Mouse (Mus musculus): ENCODE measurements around the gene Timm22. TPM values are rescaled to one million over a fixed set of nuclear protein-coding genes. Genes with fewer than 3 reads are reported as not detected.

Gene Timm22
- polyA plus RNA-seq, 1 experiment, result 7.5 TPM

- DNase-seq (ENCODE audit: low read depth in 1 of 2, low spot score in 2 of 2), result no peak
- Histone ChIP-seq H3K4me1 (ENCODE audit: control insufficient read depth, insufficient read depth, insufficient read length) (no peaks in the 10 kb centered on the region), H3K4me3 (ENCODE audit: extremely low read depth, insufficient read depth, insufficient read length) (no peak overlapping the region), H3K36me3 (ENCODE audit: control insufficient read depth, insufficient read depth, low read length) (peaks cover 1% of the 10 kb centered on the region; the same call in 1 of the 2 replicates), H3K27me3 (ENCODE audit: control insufficient read depth, insufficient read depth, low read length) (no peaks in the 10 kb centered on the region), H3K27ac (ENCODE audit: insufficient read depth, low read length) (no peak overlapping the region)
- WGBS, result 82% methylated on average over 8 of the region's 8 CpGs
- no peak for TF ChIP-seq POLR2A (IDR thresholded peaks at IDR 0.05; ENCODE audit: low read depth, low read length)
- TF ChIP-seq CTCF (IDR thresholded peaks at IDR 0.05; ENCODE audit: extremely low read depth, insufficient read depth, insufficient read length, insufficient replicate concordance), result no peak
Measured at GRCm38 (mm10) chr11:76445459-76445858, 38.7 kb downstream of the Timm22 start.

GRCm38 (mm10) chr11:76446251-76446650 is 39.5 kb downstream of the Timm22 start:
- H3K27ac ChIP-seq (ENCODE audit: insufficient read depth, low read length), result no peak overlapping the region
- peaks cover 1% of the 10 kb centered on the region; the same call in 1 of the 2 replicates for H3K36me3 ChIP-seq (ENCODE audit: control insufficient read depth, insufficient read depth, low read length)
- H3K27me3 ChIP-seq (ENCODE audit: control insufficient read depth, insufficient read depth, low read length), result no peaks in the 10 kb centered on the region
- no peaks in the 10 kb centered on the region for H3K4me1 ChIP-seq (ENCODE audit: control insufficient read depth, insufficient read depth, insufficient read length)
- 52% methylated on average over 10 of the region's 10 CpGs for WGBS
- TF ChIP-seq POLR2A (IDR thresholded peaks at IDR 0.05; ENCODE audit: low read depth, low read length), result no peak
- no peak for TF ChIP-seq CTCF (IDR thresholded peaks at IDR 0.05; ENCODE audit: extremely low read depth, insufficient read depth, insufficient read length, insufficient replicate concordance)
- DNase-seq (ENCODE audit: low read depth in 1 of 2, low spot score in 2 of 2), result no peak
- no peak overlapping the region for H3K4me3 ChIP-seq (ENCODE audit: extremely low read depth, insufficient read depth, insufficient read length)

GRCm38 (mm10) chr11:76449520-76450201 is 42.9 kb downstream of the Timm22 start:
- TF ChIP-seq CTCF (IDR thresholded peaks at IDR 0.05; ENCODE audit: extremely low read depth, insufficient read depth, insufficient read length, insufficient replicate concordance) (no peak), POLR2A (IDR thresholded peaks at IDR 0.05; ENCODE audit: low read depth, low read length) (no peak)

GRCm38 (mm10) chr11:76450202-76450561 is 43.4 kb downstream of the Timm22 start:
- Histone ChIP-seq H3K27me3 (ENCODE audit: control insufficient read depth, insufficient read depth, low read length) (no peaks in the 10 kb centered on the region), H3K4me3 (ENCODE audit: extremely low read depth, insufficient read depth, insufficient read length) (no peak overlapping the region), H3K36me3 (ENCODE audit: control insufficient read depth, insufficient read depth, low read length) (peaks cover 6% of the 10 kb centered on the region; the same call in 1 of the 2 replicates), H3K27ac (ENCODE audit: insufficient read depth, low read length) (no peak overlapping the region), H3K4me1 (ENCODE audit: control insufficient read depth, insufficient read depth, insufficient read length) (no peaks in the 10 kb centered on the region)
- no peak for DNase-seq (ENCODE audit: low read depth in 1 of 2, low spot score in 2 of 2)
- 81% methylated on average over 3 of the region's 3 CpGs for WGBS
- no peak for TF ChIP-seq CTCF (IDR thresholded peaks at IDR 0.05; ENCODE audit: extremely low read depth, insufficient read depth, insufficient read length, insufficient replicate concordance)
- no peak for TF ChIP-seq POLR2A (IDR thresholded peaks at IDR 0.05; ENCODE audit: low read depth, low read length)

More at GRCm38 (mm10) chr11:76449520-76450201, 42.9 kb downstream of the Timm22 start:
- H3K36me3 ChIP-seq (ENCODE audit: control insufficient read depth, insufficient read depth, low read length), result peaks cover 6% of the 10 kb centered on the region; the same call in 1 of the 2 replicates
- no peaks in the 10 kb centered on the region for H3K27me3 ChIP-seq (ENCODE audit: control insufficient read depth, insufficient read depth, low read length)
- no peak overlapping the region for H3K27ac ChIP-seq (ENCODE audit: insufficient read depth, low read length)
- no peak for DNase-seq (ENCODE audit: low read depth in 1 of 2, low spot score in 2 of 2)
- no peaks in the 10 kb centered on the region for H3K4me1 ChIP-seq (ENCODE audit: control insufficient read depth, insufficient read depth, insufficient read length)
- 87% methylated on average over 15 of the region's 15 CpGs for WGBS
- H3K4me3 ChIP-seq (ENCODE audit: extremely low read depth, insufficient read depth, insufficient read length), result no peak overlapping the region

DNA sequence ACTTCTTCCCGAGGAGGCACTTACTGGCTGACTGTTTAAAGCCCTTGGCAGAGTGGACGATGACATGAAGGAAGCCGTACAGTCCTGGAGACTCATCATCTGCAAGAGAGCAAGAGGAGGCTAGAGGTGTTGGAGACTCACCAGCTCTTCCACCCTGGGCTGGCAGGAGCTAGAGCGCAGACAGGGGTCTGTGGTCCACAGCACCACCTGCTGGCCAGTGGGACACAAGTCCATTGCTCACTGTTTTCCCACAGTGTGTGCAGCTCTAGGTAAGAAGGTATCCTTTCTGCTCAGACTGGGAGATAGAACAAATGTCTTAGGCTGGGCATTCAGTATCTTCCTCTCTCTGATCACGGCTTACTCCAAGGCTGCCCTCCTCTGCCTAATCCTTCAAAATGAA is 47.7 kb downstream of the Timm22 start:
- peaks cover 6% of the 10 kb centered on the region; the same call in 1 of the 2 replicates for H3K36me3 ChIP-seq (ENCODE audit: control insufficient read depth, insufficient read depth, low read length)
- WGBS, result 80% methylated on average over 5 of the region's 5 CpGs
- no peak overlapping the region for H3K27ac ChIP-seq (ENCODE audit: insufficient read depth, low read length)
- H3K4me1 ChIP-seq (ENCODE audit: control insufficient read depth, insufficient read depth, insufficient read length), result peaks cover 12% of the 10 kb centered on the region; the same call in 1 of the 2 replicates
- no peak overlapping the region for H3K4me3 ChIP-seq (ENCODE audit: extremely low read depth, insufficient read depth, insufficient read length)
- DNase-seq (ENCODE audit: low read depth in 1 of 2, low spot score in 2 of 2), result peak; percentile 30 to 62
- no peak for TF ChIP-seq POLR2A (IDR thresholded peaks at IDR 0.05; ENCODE audit: low read depth, low read length)
- peak; percentile 91; the same call in 1 of the 2 replicates for TF ChIP-seq CTCF (IDR thresholded peaks at IDR 0.05; ENCODE audit: extremely low read depth, insufficient read depth, insufficient read length, insufficient replicate concordance)
- no peaks in the 10 kb centered on the region for H3K27me3 ChIP-seq (ENCODE audit: control insufficient read depth, insufficient read depth, low read length)

- TF ChIP-seq POLR2A (IDR thresholded peaks at IDR 0.05; ENCODE audit: low read depth, low read length) (no peak), CTCF (IDR thresholded peaks at IDR 0.05; ENCODE audit: extremely low read depth, insufficient read depth, insufficient read length, insufficient replicate concordance) (peak; percentile 93; the same call in 1 of the 2 replicates)
- DNase-seq (ENCODE audit: low read depth in 1 of 2, low spot score in 2 of 2), result peak; percentile 52 to 87
- H3K27me3 ChIP-seq (ENCODE audit: control insufficient read depth, insufficient read depth, low read length), result no peaks in the 10 kb centered on the region
- H3K4me1 ChIP-seq (ENCODE audit: control insufficient read depth, insufficient read depth, insufficient read length), result peaks cover 12% of the 10 kb centered on the region; the same call in 1 of the 2 replicates
- no peak overlapping the region for H3K27ac ChIP-seq (ENCODE audit: insufficient read depth, low read length)
- 36% methylated on average over 6 of the region's 6 CpGs for WGBS
- peaks cover 5% of the 10 kb centered on the region; the same call in 1 of the 2 replicates for H3K36me3 ChIP-seq (ENCODE audit: control insufficient read depth, insufficient read depth, low read length)
- H3K4me3 ChIP-seq (ENCODE audit: extremely low read depth, insufficient read depth, insufficient read length), result no peak overlapping the region
Measured at GRCm38 (mm10) chr11:76456233-76456632, 49.5 kb downstream of the Timm22 start.

DNA sequence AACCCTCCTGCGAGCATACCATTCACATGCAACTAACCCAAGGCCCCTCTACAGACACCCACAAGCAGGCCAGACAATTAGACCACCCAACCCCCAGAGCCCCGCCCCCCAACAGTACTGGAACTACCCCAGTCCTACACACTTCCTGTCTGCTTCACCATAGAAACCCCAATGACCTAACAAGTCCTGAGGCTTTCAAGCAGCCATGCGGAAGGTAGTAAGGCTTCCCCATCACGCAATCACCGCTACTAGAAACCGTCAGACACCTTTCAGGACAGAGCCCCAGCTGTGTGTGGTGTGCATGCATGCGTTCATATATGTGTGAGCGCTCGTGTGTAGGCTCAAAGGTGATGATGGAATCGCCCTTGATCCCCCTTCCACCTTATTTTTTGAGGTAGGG is 50.1 kb downstream of the Timm22 start:
- no peak for TF ChIP-seq CTCF (IDR thresholded peaks at IDR 0.05; ENCODE audit: extremely low read depth, insufficient read depth, insufficient read length, insufficient replicate concordance)
- no peak for TF ChIP-seq POLR2A (IDR thresholded peaks at IDR 0.05; ENCODE audit: low read depth, low read length)
- WGBS, result 23% methylated on average over 10 of the region's 10 CpGs
- H3K27me3 ChIP-seq (ENCODE audit: control insufficient read depth, insufficient read depth, low read length), result no peaks in the 10 kb centered on the region

More for the DNA sequence above, 50.1 kb downstream of the Timm22 start:
- peaks cover 12% of the 10 kb centered on the region; the same call in 1 of the 2 replicates for H3K4me1 ChIP-seq (ENCODE audit: control insufficient read depth, insufficient read depth, insufficient read length)
- H3K4me3 ChIP-seq (ENCODE audit: extremely low read depth, insufficient read depth, insufficient read length), result no peak overlapping the region
- no peak overlapping the region for H3K27ac ChIP-seq (ENCODE audit: insufficient read depth, low read length)
- H3K36me3 ChIP-seq (ENCODE audit: control insufficient read depth, insufficient read depth, low read length), result 0 out of 2 replicates have a peak, but pooled peaks cover 3% of the 10 kb centered on the region
- peak; percentile 18 to 52 for DNase-seq (ENCODE audit: low read depth in 1 of 2, low spot score in 2 of 2)
